Mouse (Mus musculus): Measurements from ENCODE around the gene Dock4.

Dock4 gene

DNA sequence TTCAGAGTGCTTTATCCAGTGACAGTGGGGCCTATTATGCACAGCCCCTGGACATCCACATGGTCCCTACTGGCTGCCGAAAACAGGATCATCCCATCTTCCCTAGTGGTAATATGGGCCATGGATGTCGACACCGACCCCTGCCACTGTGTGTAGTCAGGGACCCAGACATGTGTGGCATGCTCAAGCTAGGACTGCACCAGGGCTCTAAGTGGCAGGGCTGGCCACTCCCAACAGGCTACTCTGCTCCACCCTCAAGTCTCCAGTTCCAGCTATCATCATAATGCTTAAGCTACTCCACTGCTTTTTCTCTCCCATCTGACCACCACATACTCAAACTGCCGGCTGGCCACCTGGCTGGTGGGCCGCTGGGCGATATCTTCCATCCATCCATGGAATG, 439.6 kb downstream of the Dock4 start:
- DNase-seq (ENCODE audit: low spot score), result no peak

DNA sequence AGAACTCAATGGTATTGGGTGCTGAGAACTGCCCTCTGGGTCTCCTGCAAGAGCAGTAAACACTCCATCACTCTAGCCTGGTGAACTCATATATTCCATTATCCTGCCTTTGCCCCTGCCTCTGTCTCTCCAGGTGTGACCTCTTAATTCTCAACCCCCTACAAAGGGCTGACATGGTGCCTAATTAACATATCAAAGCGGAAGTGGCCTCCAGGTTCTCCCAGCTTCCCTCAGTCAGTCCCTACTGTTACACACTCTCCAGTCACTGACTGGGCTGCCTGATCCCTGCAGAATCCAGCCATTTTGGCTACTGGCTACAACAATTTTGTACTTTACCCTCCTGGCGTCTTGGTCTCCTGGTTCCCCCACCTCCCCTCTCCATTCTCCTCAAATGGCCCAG, 441.7 kb downstream of the Dock4 start:
- no peak for DNase-seq (ENCODE audit: low spot score)

DNA sequence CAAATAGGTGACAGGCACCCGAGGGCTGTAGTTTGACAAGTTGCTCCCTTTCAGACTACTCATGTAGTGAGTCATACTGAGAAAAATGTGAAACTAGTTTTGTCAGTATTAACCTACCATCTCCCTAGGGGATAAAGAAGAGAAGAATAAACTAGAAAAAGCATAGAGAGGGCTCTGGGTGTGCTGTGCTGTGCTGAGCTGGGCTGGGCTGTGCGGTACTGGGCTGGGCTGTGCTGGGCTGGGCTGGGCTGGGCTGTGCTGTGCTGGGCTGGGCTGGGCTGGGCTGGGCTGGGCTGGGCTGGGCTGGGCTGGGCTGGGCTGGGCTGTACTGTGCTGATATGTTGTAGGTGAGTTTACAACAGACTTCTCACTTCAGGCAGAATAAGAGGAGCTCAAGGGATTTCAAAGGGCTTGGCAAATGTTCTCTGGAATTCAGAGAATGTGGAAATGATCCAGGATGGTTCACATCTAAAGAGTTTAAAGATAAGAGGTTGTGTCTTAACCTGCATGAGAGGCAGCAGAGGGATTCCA, 442.6 kb downstream of the Dock4 start:
- DNase-seq (ENCODE audit: low spot score), result peak; percentile 72

DNA sequence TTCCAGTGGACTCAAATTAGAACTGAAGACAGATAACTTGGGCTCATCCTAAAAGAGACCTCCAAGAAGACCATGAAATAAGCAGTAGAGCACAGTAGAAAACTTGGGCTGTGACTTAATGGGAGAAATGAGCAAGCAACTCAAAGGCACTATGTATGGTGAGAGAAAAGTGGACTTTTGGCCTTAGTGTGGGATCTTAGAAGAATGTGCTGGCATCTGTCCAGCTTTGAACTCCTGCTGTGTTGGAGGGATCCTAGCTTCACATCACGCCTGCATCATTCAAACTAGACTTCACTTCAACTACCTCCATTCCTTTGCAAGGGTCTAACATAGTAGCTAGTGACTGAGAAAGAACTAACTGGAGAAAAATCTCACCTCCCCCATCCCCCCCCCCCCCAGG, 443.1 kb downstream of the Dock4 start:
- DNase-seq (ENCODE audit: low spot score), result no peak

DNA sequence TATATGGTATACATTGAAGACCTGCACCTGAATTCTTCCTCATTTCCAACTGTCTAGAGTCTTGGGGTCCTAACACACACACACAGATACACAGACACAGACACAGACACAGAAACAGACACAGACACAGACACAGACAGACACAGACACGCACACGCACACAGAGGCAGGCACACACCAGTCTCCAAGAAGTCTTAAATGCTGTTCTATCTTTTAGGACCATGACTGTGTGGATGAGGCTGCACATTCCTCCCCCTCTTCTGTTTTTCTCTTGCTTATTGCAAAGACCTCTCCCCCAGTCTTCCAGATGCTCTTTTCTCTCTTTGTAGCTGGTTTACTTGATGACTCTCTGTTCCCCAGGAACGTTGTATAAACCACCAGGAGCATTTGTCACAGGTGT, 443.8 kb downstream of the Dock4 start:
- DNase-seq (ENCODE audit: low spot score), result no peak

DNA sequence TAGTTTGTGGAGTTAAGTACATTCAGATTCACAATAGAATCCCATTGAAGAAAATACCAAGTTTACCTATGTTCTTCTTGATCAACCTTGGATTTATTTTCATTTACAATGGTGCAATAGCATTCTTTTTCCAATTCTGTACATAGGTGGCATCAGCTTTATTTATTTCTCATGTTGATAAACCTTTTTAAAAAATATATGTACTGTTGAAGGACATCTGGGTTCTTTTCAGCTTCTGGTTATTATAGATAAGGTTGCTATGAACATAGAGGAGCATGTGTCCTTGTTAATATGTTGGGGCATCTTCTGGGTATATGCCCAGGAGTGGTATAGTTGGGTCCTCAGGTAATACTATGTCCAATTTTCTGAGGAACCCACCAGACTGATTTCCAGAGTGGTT, 445.4 kb downstream of the Dock4 start:
- DNase-seq (ENCODE audit: low spot score), result peak; percentile 57

DNA sequence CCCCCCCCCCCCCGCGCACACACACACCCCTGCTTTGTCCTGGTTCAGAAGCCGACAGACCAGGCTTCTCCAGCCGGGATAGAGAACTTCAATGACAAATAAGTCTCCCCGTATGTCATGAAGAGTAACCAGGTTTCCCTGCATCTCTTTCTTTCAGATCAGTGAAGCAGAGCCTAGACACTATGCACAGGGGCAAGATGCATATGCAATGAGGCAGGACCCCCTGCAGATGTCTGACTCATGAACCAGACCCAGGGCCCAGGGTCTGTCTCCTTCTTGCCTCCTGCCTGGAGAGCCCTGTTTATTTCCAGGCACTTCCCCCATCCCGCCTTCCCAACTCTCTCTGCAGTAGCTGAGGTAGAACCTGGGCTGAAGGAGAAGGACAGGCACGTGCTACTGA, 448.0 kb downstream of the Dock4 start:
- DNase-seq (ENCODE audit: low spot score), result no peak

DNA sequence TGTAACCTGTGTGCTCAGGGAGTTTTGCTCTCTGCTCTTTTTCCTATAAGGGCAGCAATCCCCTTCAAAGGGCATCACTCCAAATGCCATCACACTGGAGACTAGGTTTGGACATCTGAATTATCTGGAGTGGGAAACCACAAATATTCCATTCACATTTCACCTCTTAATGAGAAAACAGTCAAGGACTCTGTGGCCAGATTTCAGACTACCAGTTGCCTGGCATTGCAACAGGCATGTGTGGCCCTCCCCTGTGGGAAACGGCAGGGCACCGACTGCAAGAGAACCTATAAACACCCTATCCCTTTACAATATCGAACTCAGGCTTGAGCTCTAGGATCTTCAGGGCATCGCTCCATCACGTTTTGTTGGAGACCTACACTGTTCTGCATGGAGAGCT, 448.9 kb downstream of the Dock4 start:
- DNase-seq (ENCODE audit: low spot score), result no peak
